Mouse (Mus musculus) liver, embryonic 14.5 days (tissue): ENCODE data around the gene Utp18.

Source experiments
- CTCF ChIP-seq: IDR thresholded peaks from 2 replicates; pipeline ENCODE4 v1.5.1; 2016; ENCODE audit warnings: antibody characterized with exemption, low read depth, control low read depth
- EP300 ChIP-seq: IDR thresholded peaks from 2 replicates; pipeline ENCODE4 v1.6.1; 2016; ENCODE audit warnings: antibody characterized with exemption, low read depth

DNA sequence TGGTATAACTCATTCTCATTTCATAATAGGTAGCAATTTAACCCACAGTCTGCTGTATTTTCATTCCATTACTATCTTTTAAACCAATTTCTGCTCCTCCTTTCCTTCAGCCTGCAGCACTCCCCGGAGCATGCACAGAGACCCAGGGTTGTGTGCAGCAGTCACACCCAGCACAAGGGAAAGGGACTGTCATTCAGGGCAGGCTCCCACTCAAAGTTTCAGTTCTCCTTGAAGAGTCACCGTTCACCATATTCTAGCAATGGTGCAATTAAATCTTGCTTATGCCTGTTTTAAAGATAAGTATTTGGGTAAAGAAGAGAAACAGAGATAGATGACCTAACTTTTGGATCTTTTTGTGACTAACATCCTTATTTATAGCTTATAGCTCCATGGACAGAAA, 24.4 kb downstream of the Utp18 start:
- TF ChIP-seq EP300 (no peak), CTCF (no peak)
